Mouse (Mus musculus): ENCODE data around the gene Pla2g4b. TPM values are rescaled to one million over a fixed set of nuclear protein-coding genes. Genes with fewer than 3 reads are reported as not detected.

Pla2g4b gene
- polyA plus RNA-seq, 1 experiment = 3.3 TPM

DNA sequence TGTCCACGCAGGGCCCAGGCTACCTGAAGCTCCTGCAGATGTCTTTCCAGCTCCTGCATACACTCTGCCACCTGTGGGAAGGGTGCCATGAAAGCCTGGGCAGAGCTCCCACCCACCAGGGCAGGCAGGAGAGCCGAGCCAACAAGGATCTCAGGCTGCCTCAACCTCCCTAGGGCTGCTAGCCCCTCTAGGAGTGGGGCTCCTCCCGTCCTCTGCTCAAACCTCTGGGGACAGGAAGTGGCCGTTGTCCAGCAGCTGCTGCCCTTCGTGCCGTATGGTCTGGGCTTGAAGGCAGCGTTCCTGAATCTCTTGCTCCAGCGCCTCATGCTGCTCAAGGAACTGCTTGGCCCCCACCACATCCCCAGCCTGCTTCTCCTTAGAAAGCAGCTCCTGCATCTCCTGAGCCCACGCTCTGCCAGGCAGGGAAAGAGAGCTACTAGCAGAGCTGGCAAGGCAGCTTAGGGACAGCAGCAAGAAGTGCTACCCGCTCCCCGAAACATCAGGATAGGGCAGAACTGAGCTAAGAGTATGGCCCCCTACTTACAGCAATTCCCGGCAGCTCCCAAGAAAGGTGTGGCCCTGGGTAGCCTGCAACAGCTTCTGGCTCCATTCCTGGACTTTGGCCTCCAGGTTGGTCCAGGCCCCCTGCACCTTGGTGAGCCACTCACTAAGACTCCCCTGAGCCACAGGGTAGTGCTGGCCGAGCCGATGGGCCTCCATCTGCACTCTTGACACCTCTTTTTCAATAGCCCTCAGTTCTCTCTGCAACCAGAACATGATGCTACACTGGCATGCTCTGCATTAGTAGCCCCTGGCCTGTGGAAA is 13.5 kb downstream of the Pla2g4b start:
- Histone ChIP-seq H3K27ac (ENCODE audit: control insufficient read depth, insufficient read depth, low read depth, low read length, poor library complexity) (no peak overlapping the region), H3K4me1 (ENCODE audit: control insufficient read depth, insufficient read depth, low read length) (no peaks in the 10 kb centered on the region), H3K4me3 (replicated peaks; ENCODE audit: control insufficient read depth, low read depth, low read length) (no peak overlapping the region)
- TF ChIP-seq POLR2A (IDR thresholded peaks at IDR 0.05; ENCODE audit: borderline replicate concordance, control insufficient read depth, low read depth, low read length) = no peak
- no peak for TF ChIP-seq CTCF (IDR thresholded peaks at IDR 0.05; ENCODE audit: control insufficient read depth, insufficient read depth, low read length)
- 77% methylated on average over 14 of the region's 14 CpGs for WGBS

DNA sequence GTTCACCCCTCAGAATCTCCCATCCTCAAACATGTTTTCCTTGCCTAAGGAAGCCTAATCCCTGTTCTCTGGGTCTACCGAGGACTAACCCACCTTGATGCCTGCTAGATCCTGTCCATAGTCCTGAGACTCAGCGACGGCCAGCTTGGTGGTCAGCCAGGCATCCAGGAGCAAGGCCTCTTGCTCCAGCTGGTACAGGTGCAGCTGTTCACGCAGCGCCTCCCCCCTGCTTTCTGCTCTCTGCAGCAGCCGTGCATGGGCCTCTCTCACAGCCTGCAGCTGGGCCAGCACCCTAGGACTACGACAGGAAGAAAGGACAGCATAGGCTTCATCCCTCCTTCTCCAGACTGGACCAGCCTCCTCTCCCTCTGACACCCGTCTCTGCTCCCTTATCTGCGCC is 15.0 kb downstream of the Pla2g4b start:
- WGBS = 84% methylated on average over 9 of the region's 9 CpGs
- Histone ChIP-seq H3K4me1 (ENCODE audit: control insufficient read depth, insufficient read depth, low read length) (no peaks in the 10 kb centered on the region), H3K4me3 (replicated peaks; ENCODE audit: control insufficient read depth, low read depth, low read length) (no peak overlapping the region), H3K27ac (ENCODE audit: control insufficient read depth, insufficient read depth, low read depth, low read length, poor library complexity) (no peak overlapping the region)
- TF ChIP-seq CTCF (IDR thresholded peaks at IDR 0.05; ENCODE audit: control insufficient read depth, insufficient read depth, low read length) (no peak), POLR2A (IDR thresholded peaks at IDR 0.05; ENCODE audit: borderline replicate concordance, control insufficient read depth, low read depth, low read length) (no peak)

- H3K4me1 ChIP-seq (ENCODE audit: control insufficient read depth, insufficient read depth, low read length) = no peaks in the 10 kb centered on the region
- TF ChIP-seq CTCF (IDR thresholded peaks at IDR 0.05; ENCODE audit: control insufficient read depth, insufficient read depth, low read length) (peak; percentile 60), POLR2A (IDR thresholded peaks at IDR 0.05; ENCODE audit: borderline replicate concordance, control insufficient read depth, low read depth, low read length) (no peak)
- WGBS = 69% methylated on average over 10 of the region's 10 CpGs
These were observed 16.5 kb downstream of the Pla2g4b start for GRCm38 (mm10) chr2:120049632-120050274.

DNA sequence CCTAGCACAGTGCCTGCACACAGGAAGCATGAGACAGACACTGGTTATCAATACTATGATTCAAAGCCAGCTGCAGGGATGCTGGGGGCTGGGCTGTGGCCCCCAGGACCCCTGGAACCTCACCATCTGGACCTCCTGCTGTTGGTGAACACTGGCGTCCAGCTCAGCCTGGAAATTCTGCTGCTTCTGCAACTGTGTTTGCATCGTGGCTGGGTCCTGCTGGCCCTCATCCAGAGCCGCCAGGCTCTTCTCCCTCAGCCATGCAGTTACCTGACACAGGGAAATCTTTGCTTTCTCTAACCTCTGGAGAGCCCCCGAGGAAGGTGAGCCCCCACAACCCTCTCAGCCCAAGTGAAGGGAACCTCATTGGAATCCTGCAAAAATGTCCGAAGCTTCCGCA is 18.2 kb downstream of the Pla2g4b start:
- Histone ChIP-seq H3K4me1 (ENCODE audit: control insufficient read depth, insufficient read depth, low read length) (no peaks in the 10 kb centered on the region), H3K27ac (ENCODE audit: control insufficient read depth, insufficient read depth, low read depth, low read length, poor library complexity) (no peak overlapping the region), H3K4me3 (replicated peaks; ENCODE audit: control insufficient read depth, low read depth, low read length) (no peak overlapping the region)
- 53% methylated on average over 6 of the region's 6 CpGs for WGBS
- no peak for TF ChIP-seq CTCF (IDR thresholded peaks at IDR 0.05; ENCODE audit: control insufficient read depth, insufficient read depth, low read length)
- TF ChIP-seq POLR2A (IDR thresholded peaks at IDR 0.05; ENCODE audit: borderline replicate concordance, control insufficient read depth, low read depth, low read length) = no peak

More at GRCm38 (mm10) chr2:120049632-120050274, 16.5 kb downstream of the Pla2g4b start:
- Histone ChIP-seq H3K27ac (ENCODE audit: control insufficient read depth, insufficient read depth, low read depth, low read length, poor library complexity) (no peak overlapping the region), H3K4me3 (replicated peaks; ENCODE audit: control insufficient read depth, low read depth, low read length) (no peak overlapping the region)

GRCm38 (mm10) chr2:120054771-120055552 is 21.7 kb downstream of the Pla2g4b start:
- Histone ChIP-seq H3K4me1 (ENCODE audit: control insufficient read depth, insufficient read depth, low read length) (no peaks in the 10 kb centered on the region), H3K4me3 (replicated peaks; ENCODE audit: control insufficient read depth, low read depth, low read length) (no peak overlapping the region), H3K27ac (ENCODE audit: control insufficient read depth, insufficient read depth, low read depth, low read length, poor library complexity) (no peak overlapping the region)
- TF ChIP-seq POLR2A (IDR thresholded peaks at IDR 0.05; ENCODE audit: borderline replicate concordance, control insufficient read depth, low read depth, low read length) = no peak
- TF ChIP-seq CTCF (IDR thresholded peaks at IDR 0.05; ENCODE audit: control insufficient read depth, insufficient read depth, low read length) = no peak
- WGBS = 84% methylated on average over 12 of the region's 12 CpGs

DNA sequence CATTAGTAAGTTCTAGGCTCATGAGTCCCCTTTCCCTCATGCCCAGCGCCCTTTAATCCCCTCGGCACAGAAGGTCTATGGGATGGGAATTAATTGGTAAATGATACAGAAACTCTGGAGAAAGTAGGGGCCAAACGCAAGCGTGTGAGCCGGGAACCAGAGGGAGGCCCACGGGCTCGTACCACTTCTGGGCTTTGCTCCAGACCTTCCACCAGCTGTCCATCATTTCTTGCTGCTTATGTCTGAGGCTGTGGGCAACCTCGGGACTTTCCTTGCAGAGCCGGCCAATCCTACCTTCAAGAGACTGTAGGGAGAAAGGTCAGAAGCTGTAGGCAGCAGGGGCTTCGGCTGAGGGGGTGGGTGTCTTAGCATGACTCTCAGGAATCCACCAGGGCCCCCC is 22.7 kb downstream of the Pla2g4b start:
- TF ChIP-seq CTCF (IDR thresholded peaks at IDR 0.05; ENCODE audit: control insufficient read depth, insufficient read depth, low read length) (no peak), POLR2A (IDR thresholded peaks at IDR 0.05; ENCODE audit: borderline replicate concordance, control insufficient read depth, low read depth, low read length) (no peak)

GRCm38 (mm10) chr2:120058818-120059217 is 25.6 kb downstream of the Pla2g4b start:
- TF ChIP-seq POLR2A (IDR thresholded peaks at IDR 0.05; ENCODE audit: borderline replicate concordance, control insufficient read depth, low read depth, low read length) (no peak), CTCF (IDR thresholded peaks at IDR 0.05; ENCODE audit: control insufficient read depth, insufficient read depth, low read length) (no peak)
- no peak overlapping the region for H3K4me3 ChIP-seq (replicated peaks; ENCODE audit: control insufficient read depth, low read depth, low read length)
- H3K4me1 ChIP-seq (ENCODE audit: control insufficient read depth, insufficient read depth, low read length) = no peaks in the 10 kb centered on the region
- WGBS = 77% methylated on average over 4 of the region's 4 CpGs
- no peak overlapping the region for H3K27ac ChIP-seq (ENCODE audit: control insufficient read depth, insufficient read depth, low read depth, low read length, poor library complexity)

More for the DNA sequence above, 22.7 kb downstream of the Pla2g4b start:
- 70% methylated on average over 10 of the region's 10 CpGs for WGBS
- no peak overlapping the region for H3K4me3 ChIP-seq (replicated peaks; ENCODE audit: control insufficient read depth, low read depth, low read length)
- H3K4me1 ChIP-seq (ENCODE audit: control insufficient read depth, insufficient read depth, low read length) = no peaks in the 10 kb centered on the region
- no peak overlapping the region for H3K27ac ChIP-seq (ENCODE audit: control insufficient read depth, insufficient read depth, low read depth, low read length, poor library complexity)

- H3K27ac ChIP-seq (ENCODE audit: control insufficient read depth, insufficient read depth, low read depth, low read length, poor library complexity) = no peak overlapping the region
- 71% methylated on average over 3 of the region's 3 CpGs for WGBS
- H3K4me3 ChIP-seq (replicated peaks; ENCODE audit: control insufficient read depth, low read depth, low read length) = no peak overlapping the region
- H3K4me1 ChIP-seq (ENCODE audit: control insufficient read depth, insufficient read depth, low read length) = no peaks in the 10 kb centered on the region
- TF ChIP-seq POLR2A (IDR thresholded peaks at IDR 0.05; ENCODE audit: borderline replicate concordance, control insufficient read depth, low read depth, low read length) = no peak
- no peak for TF ChIP-seq CTCF (IDR thresholded peaks at IDR 0.05; ENCODE audit: control insufficient read depth, insufficient read depth, low read length)
These were observed 26.2 kb downstream of the Pla2g4b start for GRCm38 (mm10) chr2:120059466-120059865.

Measured in bone marrow, adult 2 months (tissue).